8 mouse cellular contexts compared by ENCODE assay signal in the genomic region with DNA sequence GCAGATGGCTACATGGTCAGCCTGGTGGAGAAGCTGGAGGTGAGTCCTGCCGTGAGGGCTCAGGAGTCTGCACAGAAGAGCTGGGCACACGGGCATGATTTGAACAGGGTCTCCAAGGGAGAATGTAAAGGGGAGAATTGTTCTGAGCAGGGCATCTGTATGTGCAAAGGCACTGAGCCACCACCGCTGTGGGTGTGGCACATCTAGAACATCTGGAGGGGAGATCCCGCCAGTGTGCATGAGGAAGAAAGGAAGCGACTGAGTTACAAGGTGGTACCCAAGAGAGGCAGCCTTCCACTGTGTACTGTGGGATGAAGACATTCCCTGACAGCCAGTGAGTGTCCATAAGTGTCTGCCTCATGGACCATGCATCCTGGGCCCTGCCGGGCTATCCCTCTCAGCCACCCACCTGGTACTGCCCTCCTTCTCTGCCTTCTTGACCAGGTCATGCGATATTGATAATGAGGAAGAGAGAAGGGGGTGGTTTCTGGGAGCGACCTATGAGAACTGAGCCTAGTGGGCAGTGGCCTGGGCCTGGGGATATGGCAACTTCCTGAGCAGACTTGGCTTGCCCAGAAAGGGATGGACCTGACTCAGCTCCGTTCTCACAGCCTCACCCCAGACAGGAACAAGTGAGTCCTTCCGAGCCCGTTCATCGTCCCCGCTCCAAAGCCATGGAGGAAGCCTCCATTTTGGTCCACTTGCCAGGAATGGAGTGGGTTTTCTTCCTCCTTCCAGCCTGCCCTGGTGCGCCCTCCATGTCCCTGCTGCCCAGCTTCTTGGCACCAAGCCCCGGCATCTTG.
DNase-seq lines count a peak whose midpoint lies in the region; ATAC-seq and TF ChIP-seq lines count a peak whose summit lies in the region.
"Had no signal": no experiment of that assay in that cellular context is flagged by ENCODE, and none has a peak within 500 bp of the region (broad histone marks: within the 10 kb centered on the region; RNA-seq: fewer than 3 reads in every experiment).

No protein-coding gene starts in this region.

- peak overlapping the region; percentile 24; the same call in 1 of the 2 replicates for H3K4me3 ChIP-seq in layer of hippocampus, adult 2 months

- H3K27ac ChIP-seq in layer of hippocampus, adult 2 months: peak overlapping the region; percentile 70
- H3K27ac ChIP-seq: hindbrain, embryonic 14.5 days had no signal

- TF ChIP-seq CTCF in layer of hippocampus, adult 2 months (conservative IDR thresholded peaks at IDR 0.05): no peak

- DNase-seq in layer of hippocampus, adult 2 months (ENCODE audit: low spot score in 2 of 2): no peak
- no peak for DNase-seq in layer of hippocampus, adult 8-10 months (ENCODE audit: low spot score in 2 of 2)
- peak; percentile 35 for DNase-seq in CD4-positive, CD25-positive, alpha-beta regulatory T cell, adult 2 months (ENCODE audit: low read depth, low spot score)
- no peak for DNase-seq in c-Kit-positive CD71-positive TER-119-positive erythroid progenitor cells, embryonic 14.5 days (ENCODE audit: low spot score)

- ATAC-seq in common myeloid progenitor, adult 5-6 weeks (replicated peaks; ENCODE audit: low read depth, poor library complexity, severe bottlenecking): peak; percentile 21; the same call in 1 of the 2 replicates
- peak; percentile 65 for ATAC-seq in megakaryocyte, adult 5-6 weeks (ENCODE audit: poor library complexity, severe bottlenecking)
- no peak for ATAC-seq in activated CD4-positive, CD25-positive, alpha-beta regulatory T cell, adult 4 months
